Mouse (Mus musculus) thymus, adult 2 months (tissue): ENCODE results near the gene Txnrd3. TPM values are rescaled to one million over a fixed set of nuclear protein-coding genes. Genes with fewer than 3 reads are reported as not detected.

Source experiments
- DNase-seq: peaks from one replicate; pipeline ENCODE4 v3.0.0; 2021
- H3K27ac ChIP-seq: fragments of 200-500 bp; 2 replicates; pipeline ENCODE4 v1.5.1; 2012; ENCODE audit warnings: low read length, control low read depth; ENCODE audit not compliant: control insufficient read depth, insufficient read depth
- H3K27me3 ChIP-seq: fragments of 200-500 bp; 2 replicates; pipeline ENCODE4 v1.6.1; 2012; ENCODE audit warnings: mild to moderate bottlenecking, low read length, moderate library complexity, mixed read lengths; ENCODE audit not compliant: control insufficient read depth, insufficient read depth
- H3K36me3 ChIP-seq: fragments of 200-500 bp; 2 replicates; pipeline ENCODE4 v1.6.1; 2012; ENCODE audit warnings: mild to moderate bottlenecking, low read length, moderate library complexity; ENCODE audit not compliant: control insufficient read depth, insufficient read depth
- H3K4me1 ChIP-seq: fragments of 200-500 bp; replicated peaks from 2 replicates; pipeline ENCODE4 v1.6.1; 2012; ENCODE audit warnings: low read length; ENCODE audit not compliant: control insufficient read depth, insufficient read depth
- H3K4me3 ChIP-seq: fragments of 200-500 bp; 2 replicates; pipeline ENCODE4 v1.5.1; 2012; ENCODE audit warnings: mild to moderate bottlenecking, low read length, control low read depth, moderate library complexity; ENCODE audit not compliant: control insufficient read depth, insufficient read depth
- CTCF ChIP-seq: fragments of 200-500 bp; IDR thresholded peaks from 2 replicates; pipeline ENCODE4 v1.5.1; 2012; ENCODE audit warnings: mild to moderate bottlenecking, control low read depth, low read length, moderate library complexity, borderline replicate concordance; ENCODE audit not compliant: control insufficient read depth, poor library complexity, insufficient read depth; ENCODE audit errors: extremely low read depth
- POLR2A ChIP-seq: fragments of 200-500 bp; IDR thresholded peaks from 2 replicates; pipeline ENCODE4 v1.6.1; 2012; ENCODE audit warnings: mild to moderate bottlenecking, low read length, control low read depth, moderate library complexity; ENCODE audit not compliant: control insufficient read depth, poor library complexity, insufficient read depth; ENCODE audit errors: extremely low read depth
- whole genome bisulfite sequencing: fragments of 180-500 bp; shearing (Covaris S2); methylation state at CpG from one replicate; pipeline ENCODE4 v1.1.7; 2018; 5-methylcytosine and 5-hydroxymethylcytosine counted together
- polyA plus RNA-seq: library from polyadenylated mRNA; depleted of rRNA; stranded (reverse); fragments of >200 nt; gene quantifications from 2 replicates; pipeline ENCODE4 v1.2.3, GENCODE M21; 2012

Gene Txnrd3
- polyA plus RNA-seq, 1 experiment, result 10.2 TPM

- no peak for TF ChIP-seq POLR2A
- no peaks in the 10 kb centered on the region for H3K27me3 ChIP-seq
- WGBS, result 86% methylated on average over 4 of the region's 4 CpGs
- DNase-seq, result no peak
- H3K36me3 ChIP-seq, result no peaks in the 10 kb centered on the region
- H3K4me1 ChIP-seq, result no peaks in the 10 kb centered on the region
- no peak overlapping the region for H3K27ac ChIP-seq
- no peak overlapping the region for H3K4me3 ChIP-seq
Measured at GRCm38 (mm10) chr6:89678522-89678921, 34.7 kb downstream of the Txnrd3 start.

GRCm38 (mm10) chr6:89679291-89679835 is 35.6 kb downstream of the Txnrd3 start:
- peak; percentile 86; the same call in 1 of the 2 replicates for TF ChIP-seq CTCF
- TF ChIP-seq POLR2A, result no peak
- H3K36me3 ChIP-seq, result no peaks in the 10 kb centered on the region
- DNase-seq, result peak; percentile 63
- no peak overlapping the region for H3K4me3 ChIP-seq
- 21% methylated on average over 10 of the region's 10 CpGs for WGBS
- H3K4me1 ChIP-seq, result no peaks in the 10 kb centered on the region
- H3K27ac ChIP-seq, result no peak overlapping the region
- H3K27me3 ChIP-seq, result no peaks in the 10 kb centered on the region

- Histone ChIP-seq H3K36me3 (no peaks in the 10 kb centered on the region), H3K27me3 (no peaks in the 10 kb centered on the region), H3K4me3 (no peak overlapping the region), H3K27ac (no peak overlapping the region), H3K4me1 (no peaks in the 10 kb centered on the region)
- WGBS, result 12% methylated on average over 8 of the region's 8 CpGs
- TF ChIP-seq CTCF (peak; percentile 82), POLR2A (no peak)
- peak; percentile 79 for DNase-seq
Measured at GRCm38 (mm10) chr6:89680155-89680554, 36.4 kb downstream of the Txnrd3 start.

- 67% methylated on average over 1 of the region's 1 CpGs for WGBS
Measured at GRCm38 (mm10) chr6:89684231-89684630, 40.4 kb downstream of the Txnrd3 start.

GRCm38 (mm10) chr6:89687100-89687499 is 43.3 kb downstream of the Txnrd3 start:
- Histone ChIP-seq H3K4me1 (no peaks in the 10 kb centered on the region), H3K4me3 (no peak overlapping the region), H3K27ac (no peak overlapping the region), H3K36me3 (no peaks in the 10 kb centered on the region), H3K27me3 (no peaks in the 10 kb centered on the region)
- no peak for DNase-seq
- 79% methylated on average over 1 of the region's 1 CpGs for WGBS
- TF ChIP-seq POLR2A (no peak), CTCF (no peak)

More at GRCm38 (mm10) chr6:89684231-89684630, 40.4 kb downstream of the Txnrd3 start:
- DNase-seq, result no peak
- TF ChIP-seq POLR2A (no peak), CTCF (no peak)
- H3K4me3 ChIP-seq, result no peak overlapping the region
- no peaks in the 10 kb centered on the region for H3K27me3 ChIP-seq
- no peaks in the 10 kb centered on the region for H3K36me3 ChIP-seq
- H3K4me1 ChIP-seq, result no peaks in the 10 kb centered on the region
- no peak overlapping the region for H3K27ac ChIP-seq

GRCm38 (mm10) chr6:89706624-89707023 is 62.8 kb downstream of the Txnrd3 start:
- TF ChIP-seq POLR2A, result no peak
- TF ChIP-seq CTCF, result no peak
- WGBS, result 74% methylated on average over 2 of the region's 2 CpGs

GRCm38 (mm10) chr6:89707240-89707639 is 63.5 kb downstream of the Txnrd3 start, which contains the start of gene Vmn1r40:
Gene Vmn1r40, plus strand, starts transcription at chr6:89707540.
- Histone ChIP-seq H3K27ac (no peak within 1 kb of the TSS), H3K4me3 (no peak within 1 kb of the TSS), H3K27me3 (no peaks in the 10 kb centered on the region), H3K4me1 (no peaks in the 10 kb centered on the region), H3K36me3 (no peaks in the 10 kb centered on the region)
- WGBS, result 88% methylated on average over 4 of the region's 4 CpGs
- no peak for DNase-seq
- TF ChIP-seq CTCF (no peak), POLR2A (no peak)

More at GRCm38 (mm10) chr6:89706624-89707023, 62.8 kb downstream of the Txnrd3 start:
- Histone ChIP-seq H3K27me3 (no peaks in the 10 kb centered on the region), H3K27ac (no peak overlapping the region), H3K4me1 (no peaks in the 10 kb centered on the region), H3K4me3 (no peak overlapping the region), H3K36me3 (no peaks in the 10 kb centered on the region)
- no peak for DNase-seq
